Mouse (Mus musculus) bone marrow macrophage, adult 2 months (primary cell): Measurements from ENCODE around the gene Krt13. TPM values are rescaled to one million over a fixed set of nuclear protein-coding genes. Genes with fewer than 3 reads are reported as not detected.

Experiments used
- H3K27ac ChIP-seq: 2 replicates; pipeline ENCODE4 v1.5.1; 2012; ENCODE audit warnings: low read depth, low read length; ENCODE audit not compliant: insufficient read depth
- H3K4me1 ChIP-seq: 2 replicates; pipeline ENCODE4 v1.6.1; 2012; ENCODE audit warnings: low read length; ENCODE audit not compliant: control insufficient read depth, insufficient read depth
- H3K4me3 ChIP-seq: 2 replicates; pipeline ENCODE4 v1.5.1; 2012; ENCODE audit warnings: mild to moderate bottlenecking, low read length, moderate library complexity; ENCODE audit not compliant: insufficient read depth
- CTCF ChIP-seq: IDR thresholded peaks from 2 replicates; pipeline ENCODE4 v1.5.1; 2012; ENCODE audit warnings: low read depth, mild to moderate bottlenecking, low read length, moderate library complexity
- POLR2A ChIP-seq: IDR thresholded peaks from 2 replicates; pipeline ENCODE4 v1.6.1; 2012; ENCODE audit warnings: mild to moderate bottlenecking, low read depth, low read length, borderline replicate concordance
- polyA plus RNA-seq: library from polyadenylated mRNA; stranded (reverse); fragments of >200 nt; gene quantifications from 2 replicates; pipeline ENCODE4 v1.2.4, GENCODE M21; 2012; ENCODE audit not compliant: missing spikeins, insufficient read depth, insufficient read length

Krt13 gene
- polyA plus RNA-seq, 1 experiment: not detected

- H3K4me3 ChIP-seq: no peak overlapping the region
- no peak overlapping the region for H3K27ac ChIP-seq
- H3K4me1 ChIP-seq: no peaks in the 10 kb centered on the region
- TF ChIP-seq CTCF: no peak
- TF ChIP-seq POLR2A: no peak
These were observed 1.0 kb downstream of the Krt13 start for GRCm38 (mm10) chr11:100120331-100120730.

DNA sequence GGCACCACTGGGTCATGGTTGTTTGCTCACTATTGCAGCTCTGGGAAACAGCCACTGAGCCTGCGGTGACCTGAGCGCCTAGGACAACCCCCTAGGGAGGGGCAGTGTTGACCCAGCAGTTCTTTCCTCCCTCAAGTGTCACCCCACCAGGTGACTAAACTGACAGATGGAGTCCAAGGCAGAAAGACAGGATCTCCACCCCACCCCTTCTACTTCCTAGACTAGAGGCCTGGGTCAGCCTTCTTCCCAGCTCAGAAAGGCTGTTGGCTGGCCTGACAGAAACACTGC, 7.7 kb downstream of the Krt13 start:
- H3K4me1 ChIP-seq: no peaks in the 10 kb centered on the region
- TF ChIP-seq POLR2A: no peak
- no peak for TF ChIP-seq CTCF
- no peak overlapping the region for H3K27ac ChIP-seq
- H3K4me3 ChIP-seq: no peak overlapping the region

DNA sequence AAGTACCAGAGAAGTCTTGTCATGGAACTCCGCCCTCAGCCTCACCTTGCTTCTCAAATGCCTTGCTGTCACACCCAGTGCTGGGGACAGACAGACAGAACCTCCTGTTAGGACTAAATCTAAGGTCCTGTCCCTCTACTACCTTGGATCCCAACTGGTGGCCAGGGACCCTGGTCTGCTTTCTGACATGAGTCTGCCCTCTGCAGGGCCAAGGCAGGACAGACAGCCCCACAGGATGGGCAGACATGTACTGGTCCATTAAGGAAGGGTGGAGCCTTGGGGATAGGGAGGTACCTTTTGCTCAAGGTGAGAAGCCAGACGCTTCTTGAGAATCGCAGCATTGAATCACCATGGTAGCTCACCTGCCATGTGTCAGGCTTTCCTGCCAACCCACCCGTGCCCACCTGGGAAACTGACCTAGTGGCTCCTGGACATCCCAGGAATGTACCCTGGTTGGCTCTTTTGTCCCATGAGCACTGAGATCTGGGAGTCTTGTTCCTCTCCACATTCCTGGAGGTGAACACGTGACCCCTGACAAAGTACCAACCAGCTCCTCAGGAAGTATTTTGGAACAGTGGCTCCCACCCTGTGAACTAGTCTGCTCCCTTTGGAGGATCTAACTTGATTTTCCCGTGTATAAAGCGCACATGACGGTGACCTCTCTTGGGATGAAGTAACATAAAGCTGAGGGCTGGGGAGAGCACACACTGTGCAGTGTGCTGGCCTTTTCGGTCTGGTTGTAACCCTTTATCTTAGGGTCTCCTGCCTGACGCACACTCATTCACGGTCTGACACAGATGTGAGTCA, 8.2 kb downstream of the Krt13 start:
- Histone ChIP-seq H3K27ac (no peak overlapping the region), H3K4me1 (no peaks in the 10 kb centered on the region), H3K4me3 (no peak overlapping the region)
- no peak for TF ChIP-seq POLR2A
- TF ChIP-seq CTCF: no peak

DNA sequence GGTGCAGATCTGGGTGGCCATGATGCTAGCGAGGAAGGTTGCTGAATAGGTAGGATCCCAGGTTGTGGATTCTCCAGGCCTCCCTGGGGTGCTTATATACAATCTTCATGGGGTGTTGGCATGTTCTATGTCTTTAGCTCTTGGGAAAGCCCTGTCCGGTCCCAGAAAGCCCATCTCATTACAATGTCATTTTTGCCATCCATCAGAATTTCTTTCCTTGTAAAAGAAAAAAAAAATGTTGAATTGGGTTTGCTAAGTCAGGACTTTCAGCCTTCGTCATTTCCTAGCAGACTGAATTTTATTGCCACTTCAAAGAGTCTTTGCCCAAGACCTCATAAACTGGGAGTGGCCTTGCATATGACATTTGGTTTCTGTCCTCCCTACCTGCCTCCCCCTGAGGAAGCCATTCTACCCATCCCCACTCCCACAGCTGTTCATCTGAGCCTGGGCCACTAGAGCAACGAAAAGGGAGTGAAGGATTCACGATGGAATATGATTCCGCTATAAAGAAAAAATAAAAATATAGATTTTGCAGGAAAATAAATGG, 15.7 kb downstream of the Krt13 start, which contains the start of gene Krt36:
Krt36 (minus strand) TSS at position 51 of the 547 bp plus-strand sequence.
- TF ChIP-seq CTCF (no peak), POLR2A (no peak)
- Histone ChIP-seq H3K4me1 (no peaks in the 10 kb centered on the region), H3K4me3 (no peak within 1 kb of the TSS), H3K27ac (no peak within 1 kb of the TSS)

DNA sequence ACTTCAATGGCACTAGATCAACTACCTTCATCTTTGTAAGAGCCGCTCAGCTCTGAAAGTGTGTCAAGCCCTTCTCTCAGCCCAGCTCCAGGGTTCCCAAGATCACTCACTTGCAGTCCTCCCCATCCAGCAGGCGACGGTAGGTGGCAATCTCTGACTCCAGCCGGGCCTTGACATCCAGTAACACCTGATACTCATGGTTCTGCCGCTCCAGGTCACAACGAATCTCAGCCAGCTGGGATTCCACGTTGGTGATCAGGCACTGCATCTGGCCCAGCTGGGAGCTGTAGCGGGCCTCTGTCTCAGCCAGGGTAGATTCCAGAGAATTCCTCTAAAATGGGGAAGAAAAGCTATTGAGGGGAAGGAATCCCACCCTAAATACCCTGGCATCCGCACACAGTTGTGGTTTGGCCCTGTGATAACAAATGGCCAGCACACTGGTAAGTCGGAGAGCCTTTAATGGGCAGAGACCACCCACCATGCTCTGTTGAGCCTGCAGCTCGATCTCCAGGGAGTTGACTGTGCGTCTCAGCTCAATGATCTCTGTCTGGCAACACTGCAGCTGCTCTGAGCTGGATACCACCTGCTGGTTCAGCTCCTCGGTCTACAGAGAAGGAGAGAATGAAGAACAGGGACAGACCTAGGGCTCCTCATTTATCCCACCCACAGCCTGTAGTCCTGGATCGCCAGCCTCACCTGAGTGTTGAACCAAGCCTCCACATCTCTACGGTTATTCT, 18.5 kb downstream of the Krt13 start:
- Histone ChIP-seq H3K4me1 (no peaks in the 10 kb centered on the region), H3K4me3 (no peak overlapping the region), H3K27ac (no peak overlapping the region)
- TF ChIP-seq POLR2A (no peak), CTCF (no peak)

DNA sequence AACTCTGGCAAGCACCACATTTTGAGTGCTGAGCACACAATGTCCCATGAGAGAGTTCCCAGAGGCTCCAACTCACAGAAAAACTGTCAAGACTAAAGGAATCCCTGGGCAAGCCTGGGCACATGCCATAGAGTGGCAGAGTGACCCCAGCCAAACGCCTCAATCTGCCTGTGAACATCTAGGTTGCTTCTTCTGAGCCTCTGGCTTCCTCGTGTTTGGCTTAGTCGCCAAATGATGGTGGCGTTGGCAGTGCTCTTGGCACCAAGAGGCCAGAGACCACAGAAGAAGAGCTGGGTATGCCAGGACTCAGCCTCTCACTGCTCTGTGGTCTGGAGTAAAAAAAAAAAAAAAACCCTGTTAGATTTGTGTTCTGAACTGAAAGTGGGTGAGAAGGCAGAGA, 21.0 kb downstream of the Krt13 start:
- Histone ChIP-seq H3K4me1 (no peaks in the 10 kb centered on the region), H3K4me3 (no peak overlapping the region), H3K27ac (no peak overlapping the region)
- TF ChIP-seq CTCF (no peak), POLR2A (no peak)

DNA sequence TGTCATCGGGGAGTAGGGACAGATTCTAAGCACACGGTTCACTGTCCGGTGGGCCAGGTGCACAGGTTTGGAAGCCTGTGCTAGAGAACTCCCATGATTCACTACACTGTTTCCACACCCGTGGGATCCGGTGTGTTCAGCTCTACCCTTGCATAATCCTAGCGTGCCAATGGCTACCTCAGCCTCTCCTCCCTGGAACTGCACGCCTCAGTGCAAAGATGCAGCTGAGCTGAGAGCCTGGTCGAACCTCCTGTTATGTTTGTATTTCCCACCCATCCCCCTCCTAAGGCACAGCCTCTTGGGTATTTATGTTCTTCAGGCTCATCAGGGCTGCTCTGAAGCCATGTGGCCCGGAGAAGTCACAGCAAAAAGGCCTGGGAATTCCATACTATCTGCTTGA, 23.5 kb downstream of the Krt13 start:
- no peak overlapping the region for H3K4me3 ChIP-seq
- H3K4me1 ChIP-seq: no peaks in the 10 kb centered on the region
- TF ChIP-seq POLR2A (no peak), CTCF (no peak)
- H3K27ac ChIP-seq: no peak overlapping the region

- no peak within 1 kb of the TSS for H3K27ac ChIP-seq
- no peaks in the 10 kb centered on the region for H3K4me1 ChIP-seq
- H3K4me3 ChIP-seq: no peak within 1 kb of the TSS
- TF ChIP-seq CTCF (no peak), POLR2A (no peak)
These were observed 25.2 kb downstream of the Krt13 start, which contains the start of gene Krt35 for GRCm38 (mm10) chr11:100096141-100096540. Gene Krt35 (minus strand): TSS chr11:100096241.

GRCm38 (mm10) chr11:100088378-100089025, 32.9 kb downstream of the Krt13 start:
- Histone ChIP-seq H3K27ac (no peak overlapping the region), H3K4me1 (no peaks in the 10 kb centered on the region), H3K4me3 (no peak overlapping the region)
- TF ChIP-seq POLR2A: no peak
- no peak for TF ChIP-seq CTCF

DNA sequence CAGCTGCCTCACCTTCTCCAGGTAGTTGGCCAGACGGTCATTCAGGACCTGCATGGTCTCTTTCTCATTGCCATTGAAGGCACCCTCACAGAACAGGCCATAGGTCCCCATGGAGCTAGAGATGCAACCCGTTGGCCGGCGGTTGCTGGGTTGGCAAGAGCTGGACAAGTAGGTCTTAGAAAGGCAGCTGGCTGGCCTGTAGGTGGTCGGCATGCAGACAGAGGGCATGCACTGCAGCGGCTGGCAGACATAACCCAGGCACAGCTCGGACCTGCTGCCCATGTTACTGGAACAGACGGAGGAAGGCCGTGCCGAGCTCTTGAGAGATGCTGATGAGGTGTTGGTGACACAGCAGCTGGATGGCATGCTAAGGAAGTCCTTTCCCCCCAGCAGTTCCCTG, 33.5 kb downstream of the Krt13 start, which contains the start of gene Krt32:
Krt32 (minus strand) TSS at position 366 of the 400 bp plus-strand sequence.
- TF ChIP-seq POLR2A: no peak
- no peak for TF ChIP-seq CTCF
- Histone ChIP-seq H3K4me1 (no peaks in the 10 kb centered on the region), H3K4me3 (no peak within 1 kb of the TSS), H3K27ac (no peak within 1 kb of the TSS)

- Histone ChIP-seq H3K27ac (no peak overlapping the region), H3K4me1 (no peaks in the 10 kb centered on the region), H3K4me3 (no peak overlapping the region)
- TF ChIP-seq CTCF (no peak), POLR2A (no peak)
These were observed 47.5 kb downstream of the Krt13 start for GRCm38 (mm10) chr11:100073873-100074272.

Other genes with a start within 250 kb of the Krt13 start
- gene Krtap9-1, start 248.2 kb downstream of the Krt13 start, polyA plus RNA-seq: not detected in 2 replicates
- not detected in 2 replicates for gene Gm11567, start 242.4 kb downstream of the Krt13 start, polyA plus RNA-seq
- not detected in 2 replicates for gene Krtap31-1, start 213.6 kb downstream of the Krt13 start, polyA plus RNA-seq
- gene Gm11565, start 206.8 kb downstream of the Krt13 start, polyA plus RNA-seq: not detected in 2 replicates
- not detected in 2 replicates for gene Krtap31-2, start 185.3 kb downstream of the Krt13 start, polyA plus RNA-seq
- gene Krtap9-5, start 173.1 kb downstream of the Krt13 start, polyA plus RNA-seq: not detected in 2 replicates
- gene Krtap29-1, start 142.5 kb downstream of the Krt13 start, polyA plus RNA-seq: not detected in 2 replicates
- gene Krtap16-1, start 135.0 kb downstream of the Krt13 start, polyA plus RNA-seq: not detected in 2 replicates
- gene Krtap17-1, start 127.6 kb downstream of the Krt13 start, polyA plus RNA-seq: not detected in 2 replicates
- not detected in 2 replicates for gene Krt33a, start 105.4 kb downstream of the Krt13 start, polyA plus RNA-seq
- gene Krt33b, start 91.7 kb downstream of the Krt13 start, polyA plus RNA-seq: not detected in 2 replicates
- not detected in 2 replicates for gene Krt34, start 80.0 kb downstream of the Krt13 start, polyA plus RNA-seq
- gene Krt31, start 71.0 kb downstream of the Krt13 start, polyA plus RNA-seq: not detected in 2 replicates
- gene Krt32, start 33.3 kb downstream of the Krt13 start, polyA plus RNA-seq: not detected in 2 replicates
- gene Krt35, start 25.3 kb downstream of the Krt13 start, polyA plus RNA-seq: not detected in 2 replicates
- not detected in 2 replicates for gene Krt36, start 15.9 kb downstream of the Krt13 start, polyA plus RNA-seq
- not detected in 2 replicates for gene Krt15, start 14.4 kb upstream of the Krt13 start, polyA plus RNA-seq
- not detected in 2 replicates for gene Krt19, start 27.1 kb upstream of the Krt13 start, polyA plus RNA-seq
- gene Krt9, start 71.7 kb upstream of the Krt13 start, polyA plus RNA-seq: not detected in 2 replicates
- gene Krt14, start 86.0 kb upstream of the Krt13 start, polyA plus RNA-seq: not detected in 2 replicates
- not detected in 2 replicates for gene Krt16, start 127.3 kb upstream of the Krt13 start, polyA plus RNA-seq
- gene Krt17, start 139.5 kb upstream of the Krt13 start, polyA plus RNA-seq: not detected in 2 replicates
- gene Krt42, start 148.3 kb upstream of the Krt13 start, polyA plus RNA-seq: not detected in 2 replicates
- 922 and 1,042 TPM in 2 replicates for gene Eif1, start 198.3 kb upstream of the Krt13 start, polyA plus RNA-seq
- gene Gast, start 212.8 kb upstream of the Krt13 start, polyA plus RNA-seq: not detected in 2 replicates
- 0.68 and 1.2 TPM in 2 replicates for gene Hap1, start 234.6 kb upstream of the Krt13 start, polyA plus RNA-seq